Mouse (Mus musculus): ENCODE results near the gene M1ap.

DNA sequence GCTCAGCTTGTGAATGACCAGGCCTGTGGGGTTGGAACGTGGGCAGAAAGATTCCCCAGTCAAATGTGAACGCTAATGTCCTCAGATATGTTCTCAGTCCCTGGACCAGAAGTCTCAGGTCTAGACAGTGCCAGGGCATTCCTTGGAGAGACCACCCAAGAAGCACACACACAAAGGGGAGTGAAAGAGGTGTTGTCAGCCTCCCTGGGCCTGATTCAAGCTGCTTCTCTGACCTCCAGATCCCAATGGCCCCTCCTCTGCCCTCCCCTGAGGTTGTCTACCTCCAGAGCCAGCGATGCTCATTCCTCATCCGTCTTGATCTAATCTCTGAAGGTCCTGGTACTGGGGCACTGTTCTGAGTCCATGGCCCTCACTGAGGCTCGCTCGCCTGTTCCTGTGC, 96.9 kb downstream of the M1ap start:
- TF ChIP-seq GATA1 (IDR thresholded peaks at IDR 0.05; ENCODE audit: borderline replicate concordance, low read length), result no peak
- TF ChIP-seq FLI1 (IDR thresholded peaks at IDR 0.05; ENCODE audit: low read length), result no peak
